Mouse (Mus musculus): ENCODE measurements at regions not wholly inside any gene's neighbourhood (a gene's known extent, or its start where the extent isn't known, plus 50 kb on each side); places are given as distances from the start of the nearest gene placed in this dataset.

DNA sequence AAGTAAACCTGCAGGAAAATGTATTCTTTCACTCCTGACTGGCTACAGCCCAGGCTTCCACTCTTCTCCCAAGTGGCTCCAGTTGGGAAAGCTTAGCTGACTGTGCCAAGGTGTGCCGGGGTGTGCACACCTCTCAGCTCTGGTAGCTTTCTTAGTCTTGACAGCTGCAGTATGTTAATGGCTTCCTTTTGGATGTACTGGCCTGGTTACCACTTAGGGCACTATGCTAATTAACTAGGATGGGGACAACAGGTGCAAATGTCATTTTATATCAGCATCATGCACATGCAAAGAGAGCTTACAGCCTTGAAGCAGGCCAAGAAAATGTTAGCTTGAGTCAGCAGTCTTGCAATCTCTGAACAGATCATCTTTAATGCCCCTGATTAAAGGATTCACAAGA lies 111.2 kb downstream of the Pou4f1 start:
- TF ChIP-seq EP300 (IDR thresholded peaks at IDR 0.05; ENCODE audit: low read length): no peak
- no peak for TF ChIP-seq CTCF (conservative IDR thresholded peaks at IDR 0.05 in 1 of 2, IDR thresholded peaks at IDR 0.05 in 1 of 2; ENCODE audit: low read depth in 2 of 2, low read length in 2 of 2)
- no peak for TF ChIP-seq JUND (conservative IDR thresholded peaks at IDR 0.05; ENCODE audit: low read depth, low read length)
- no peak for TF ChIP-seq GABPA (IDR thresholded peaks at IDR 0.05; ENCODE audit: insufficient replicate concordance, low read depth, low read length)
- TF ChIP-seq BHLHE40 (IDR thresholded peaks at IDR 0.05; ENCODE audit: low read depth, low read length): no peak
- TF ChIP-seq MAZ (IDR thresholded peaks at IDR 0.05; ENCODE audit: low read depth, low read length): no peak
- TF ChIP-seq CHD2 (IDR thresholded peaks at IDR 0.05; ENCODE audit: low read length): no peak
- TF ChIP-seq POLR2A (IDR thresholded peaks at IDR 0.05; ENCODE audit: low read depth, low read length): no peak
- no peak for TF ChIP-seq ELF1 (IDR thresholded peaks at IDR 0.05; ENCODE audit: low read depth, low read length)

Measured in CH12.LX (cell line).